Mouse (Mus musculus): ENCODE results near the gene Cd70. TPM values are rescaled to one million over a fixed set of nuclear protein-coding genes. Genes with fewer than 3 reads are reported as not detected.

Cd70 gene
- polyA plus RNA-seq, 1 experiment, result not detected

- Histone ChIP-seq H3K4me1 (ENCODE audit: control insufficient read depth) (peaks cover 5% of the 10 kb centered on the region), H3K4me3 (replicated peaks) (peak within 1 kb of the TSS; percentile 47), H3K27me3 (ENCODE audit: control insufficient read depth) (peaks cover 38% of the 10 kb centered on the region), H3K36me3 (ENCODE audit: control insufficient read depth) (no peaks in the 10 kb centered on the region), H3K9me3 (ENCODE audit: control insufficient read depth, low read length) (no peaks in the 10 kb centered on the region)
- TF ChIP-seq TAL1 (IDR thresholded peaks at IDR 0.05; ENCODE audit: low read length), result no peak
- TF ChIP-seq GATA1 (IDR thresholded peaks at IDR 0.05; ENCODE audit: low read length), result no peak
Measured at GRCm38 (mm10) chr17:57105181-57106034, 44.2 kb downstream of the Cd70 start, which contains the start of gene Tnfsf9. Gene Tnfsf9 (plus strand): TSS chr17:57105325.

GRCm38 (mm10) chr17:57104496-57104895 is 45.1 kb downstream of the Cd70 start:
- TF ChIP-seq GATA1 (IDR thresholded peaks at IDR 0.05; ENCODE audit: low read length), result no peak
- no peak for TF ChIP-seq TAL1 (IDR thresholded peaks at IDR 0.05; ENCODE audit: low read length)
- Histone ChIP-seq H3K9me3 (ENCODE audit: control insufficient read depth, low read length) (no peaks in the 10 kb centered on the region), H3K4me3 (replicated peaks) (no peak overlapping the region), H3K27me3 (ENCODE audit: control insufficient read depth) (peaks cover 38% of the 10 kb centered on the region), H3K4me1 (ENCODE audit: control insufficient read depth) (peaks cover 12% of the 10 kb centered on the region), H3K36me3 (ENCODE audit: control insufficient read depth) (no peaks in the 10 kb centered on the region)

GRCm38 (mm10) chr17:57102276-57102675 is 47.3 kb downstream of the Cd70 start:
- H3K4me1 ChIP-seq (ENCODE audit: control insufficient read depth), result peaks cover 14% of the 10 kb centered on the region
- no peak overlapping the region for H3K4me3 ChIP-seq (replicated peaks)
- TF ChIP-seq TAL1 (IDR thresholded peaks at IDR 0.05; ENCODE audit: low read length) (no peak), GATA1 (IDR thresholded peaks at IDR 0.05; ENCODE audit: low read length) (no peak)
- H3K9me3 ChIP-seq (ENCODE audit: control insufficient read depth, low read length), result no peaks in the 10 kb centered on the region
- peaks cover 37% of the 10 kb centered on the region for H3K27me3 ChIP-seq (ENCODE audit: control insufficient read depth)
- no peaks in the 10 kb centered on the region for H3K36me3 ChIP-seq (ENCODE audit: control insufficient read depth)

DNA sequence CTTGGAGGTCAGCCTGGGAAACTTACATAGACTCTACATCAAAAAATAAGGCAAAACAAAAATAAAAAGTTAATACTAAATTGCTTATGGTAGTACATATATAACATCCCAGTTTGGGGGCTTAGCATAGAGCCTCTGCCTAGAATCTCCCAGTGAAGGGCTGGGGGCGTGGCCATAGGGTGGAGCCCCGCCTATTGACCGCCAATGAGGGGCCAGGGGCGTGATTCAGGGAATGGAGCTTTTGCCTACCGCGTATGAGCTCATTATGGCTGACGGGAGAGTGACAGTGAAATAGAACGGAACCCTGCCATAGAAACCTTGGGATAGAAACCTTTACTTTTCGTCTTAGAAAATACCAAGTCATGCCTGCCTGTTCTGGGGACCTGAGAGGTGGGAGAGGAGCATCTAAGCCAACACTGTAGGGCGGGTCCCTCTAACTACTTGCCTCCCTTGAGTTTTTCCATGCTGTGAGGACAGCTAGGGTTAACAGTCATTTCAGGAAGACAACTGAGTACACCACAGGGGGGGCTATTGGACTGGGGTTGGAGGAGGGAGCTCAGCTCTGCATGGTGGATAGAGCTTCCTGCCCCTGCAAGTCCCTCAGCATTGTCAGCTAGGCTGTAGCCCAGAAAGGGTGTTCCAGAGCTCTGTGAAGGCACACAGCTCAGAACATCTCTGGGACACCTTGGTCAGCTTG is 49.8 kb downstream of the Cd70 start:
- Histone ChIP-seq H3K9me3 (ENCODE audit: control insufficient read depth, low read length) (no peaks in the 10 kb centered on the region), H3K4me3 (replicated peaks) (no peak overlapping the region), H3K36me3 (ENCODE audit: control insufficient read depth) (no peaks in the 10 kb centered on the region), H3K4me1 (ENCODE audit: control insufficient read depth) (peaks cover 17% of the 10 kb centered on the region), H3K27me3 (ENCODE audit: control insufficient read depth) (peaks cover 16% of the 10 kb centered on the region)
- TF ChIP-seq TAL1 (IDR thresholded peaks at IDR 0.05; ENCODE audit: low read length) (no peak), GATA1 (IDR thresholded peaks at IDR 0.05; ENCODE audit: low read length) (no peak)

DNA sequence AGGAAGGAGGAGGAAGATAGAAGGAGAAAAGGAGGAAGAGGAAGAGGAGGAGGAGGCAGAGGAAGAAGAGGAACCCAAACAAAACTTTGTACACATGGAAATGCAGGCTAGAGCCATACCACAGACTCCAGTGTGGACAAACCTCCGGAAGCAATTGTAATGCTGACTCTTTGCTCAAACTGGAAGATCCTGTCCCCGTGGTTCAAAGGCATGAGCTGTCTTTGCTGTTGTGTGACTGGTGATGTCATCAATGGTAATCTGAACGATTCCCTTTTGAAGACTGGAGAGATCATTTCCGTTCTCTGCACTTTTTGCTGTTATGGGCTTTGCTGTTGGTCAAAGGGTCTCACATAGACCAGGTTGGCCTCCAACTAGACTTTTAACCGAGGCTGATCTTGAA is 51.3 kb downstream of the Cd70 start:
- Histone ChIP-seq H3K36me3 (ENCODE audit: control insufficient read depth) (no peaks in the 10 kb centered on the region), H3K4me3 (replicated peaks) (no peak overlapping the region), H3K9me3 (ENCODE audit: control insufficient read depth, low read length) (no peaks in the 10 kb centered on the region), H3K27me3 (ENCODE audit: control insufficient read depth) (peaks cover 3% of the 10 kb centered on the region; the same call in 1 of the 2 replicates), H3K4me1 (ENCODE audit: control insufficient read depth) (peaks cover 19% of the 10 kb centered on the region)
- TF ChIP-seq TAL1 (IDR thresholded peaks at IDR 0.05; ENCODE audit: low read length) (no peak), GATA1 (IDR thresholded peaks at IDR 0.05; ENCODE audit: low read length) (no peak)

GRCm38 (mm10) chr17:57096623-57096920 is 53.0 kb downstream of the Cd70 start:
- no peaks in the 10 kb centered on the region for H3K36me3 ChIP-seq (ENCODE audit: control insufficient read depth)
- peaks cover 19% of the 10 kb centered on the region for H3K4me1 ChIP-seq (ENCODE audit: control insufficient read depth)
- no peaks in the 10 kb centered on the region for H3K9me3 ChIP-seq (ENCODE audit: control insufficient read depth, low read length)
- TF ChIP-seq GATA1 (IDR thresholded peaks at IDR 0.05; ENCODE audit: low read length), result no peak
- TF ChIP-seq TAL1 (IDR thresholded peaks at IDR 0.05; ENCODE audit: low read length), result no peak
- H3K4me3 ChIP-seq (replicated peaks), result no peak overlapping the region
- peaks cover 3% of the 10 kb centered on the region; the same call in 1 of the 2 replicates for H3K27me3 ChIP-seq (ENCODE audit: control insufficient read depth)

Other genes starting within 250 kb of the Cd70 start
- 5.1 and 5.8 TPM in 2 replicates for gene Mllt1, start 214.4 kb downstream of the Cd70 start, polyA plus RNA-seq (2012)
- 0.01 TPM in 1 of 2 replicates, not detected in the other for gene Acer1, start 167.7 kb downstream of the Cd70 start, polyA plus RNA-seq (2012)
- 12.3 and 14.6 TPM in 2 replicates for gene Clpp, start 159.5 kb downstream of the Cd70 start, polyA plus RNA-seq (2012)
- gene Alkbh7, start 152.4 kb downstream of the Cd70 start, polyA plus RNA-seq (2012), result 2.1 and 2.9 TPM in 2 replicates
- gene Pspn, start 149.8 kb downstream of the Cd70 start, polyA plus RNA-seq (2012), result not detected in 2 replicates
- 31.9 and 32.9 TPM in 2 replicates for gene Gtf2f1, start 138.5 kb downstream of the Cd70 start, polyA plus RNA-seq (2012)
- gene Gm17949, start 138.3 kb downstream of the Cd70 start, polyA plus RNA-seq (2012), result not detected in 2 replicates
- gene Khsrp, start 118.3 kb downstream of the Cd70 start, polyA plus RNA-seq (2012), result 31.3 and 33.6 TPM in 2 replicates
- not detected in 2 replicates for gene Slc25a41, start 108.1 kb downstream of the Cd70 start, polyA plus RNA-seq (2012)
- gene Crb3, start 90.7 kb downstream of the Cd70 start, polyA plus RNA-seq (2012), result 0.05 TPM in 2 replicates
- gene Slc25a23, start 89.9 kb downstream of the Cd70 start, polyA plus RNA-seq (2012), result 0.21 and 0.26 TPM in 2 replicates
- 0.03 and 0.09 TPM in 2 replicates for gene Dennd1c, start 71.3 kb downstream of the Cd70 start, polyA plus RNA-seq (2012)
- gene Tubb4a, start 62.0 kb downstream of the Cd70 start, polyA plus RNA-seq (2012), result not detected in 2 replicates
- gene Tnfsf9, start 44.5 kb downstream of the Cd70 start, polyA plus RNA-seq (2012), result 0.04 TPM in 1 of 2 replicates, not detected in the other
- 0.02 TPM in 1 of 2 replicates, not detected in the other for gene Tnfsf14, start 44.4 kb upstream of the Cd70 start, polyA plus RNA-seq (2012)
- 0.11 and 0.12 TPM in 2 replicates for gene C3, start 78.4 kb upstream of the Cd70 start, polyA plus RNA-seq (2012)
- gene Gpr108, start 98.7 kb upstream of the Cd70 start, polyA plus RNA-seq (2012), result 1.4 and 1.9 TPM in 2 replicates
- 0.04 and 0.18 TPM in 2 replicates for gene Trip10, start 99.7 kb upstream of the Cd70 start, polyA plus RNA-seq (2012)
- 0.18 and 0.21 TPM in 2 replicates for gene Vav1, start 129.3 kb upstream of the Cd70 start, polyA plus RNA-seq (2012)
- 0.03 and 0.04 TPM in 2 replicates for gene Adgre1, start 208.9 kb upstream of the Cd70 start, polyA plus RNA-seq (2012)